Mouse (Mus musculus): ENCODE data around the gene Atp12a.

Gene Atp12a

DNA sequence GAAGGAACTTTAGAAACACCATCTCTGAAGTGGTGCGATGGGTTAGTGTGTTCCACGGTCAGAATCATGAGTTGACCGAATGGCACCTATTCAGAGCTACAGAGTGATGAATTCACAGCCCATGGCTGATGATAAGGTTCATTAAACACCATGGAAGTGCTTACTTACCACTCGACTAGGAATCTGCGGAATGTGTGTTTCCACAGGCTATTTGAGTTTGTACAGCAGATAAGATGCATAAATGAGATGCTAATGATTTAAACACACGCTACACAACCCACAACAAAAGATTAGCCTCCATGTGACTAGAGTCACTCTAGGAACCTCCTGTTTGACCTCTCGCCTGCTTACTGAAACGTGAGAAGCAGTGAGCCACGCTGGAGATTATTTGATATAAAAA, 14.5 kb downstream of the Atp12a start:
- no peak for DNase-seq (ENCODE audit: low spot score in 2 of 2)

DNA sequence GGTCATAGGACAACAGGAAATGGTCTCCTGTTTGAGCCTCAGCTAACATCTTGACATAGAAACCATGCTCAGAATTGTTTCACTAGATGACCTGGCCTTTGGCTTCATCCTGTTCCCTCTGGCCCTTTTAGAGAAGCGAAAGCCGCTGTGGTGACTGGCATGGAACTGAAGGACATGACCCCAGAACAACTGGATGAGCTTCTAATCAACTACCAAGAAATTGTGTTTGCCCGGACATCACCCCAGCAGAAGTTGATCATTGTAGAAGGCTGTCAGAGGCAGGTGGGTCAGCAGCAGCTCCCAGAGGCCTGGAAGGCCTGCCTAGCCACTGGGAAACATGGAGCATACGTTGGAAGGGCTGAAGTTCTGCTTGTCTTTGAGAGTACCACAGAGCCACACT, 17.5 kb downstream of the Atp12a start:
- no peak for DNase-seq (ENCODE audit: low spot score in 2 of 2)

DNA sequence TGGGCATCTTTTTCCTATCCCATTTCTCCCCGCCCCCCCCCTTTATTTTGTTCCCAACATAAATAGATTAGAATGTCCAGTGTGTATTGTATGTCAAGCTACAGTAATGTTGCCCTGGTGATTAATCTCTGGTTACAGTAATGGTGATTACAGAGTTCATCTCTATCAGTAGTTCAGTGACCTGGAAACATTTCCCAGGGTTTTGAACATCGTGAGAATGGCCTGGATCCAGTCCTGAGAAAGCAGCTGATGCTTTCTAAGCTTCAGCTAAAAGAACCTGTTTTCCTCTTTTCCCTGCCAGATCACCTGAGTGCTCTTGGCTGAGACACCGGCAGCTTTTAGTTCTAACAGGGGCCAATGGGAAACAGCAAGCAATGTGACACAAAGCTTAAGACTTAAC, 25.4 kb downstream of the Atp12a start:
- no peak for DNase-seq (ENCODE audit: low spot score in 2 of 2)

DNA sequence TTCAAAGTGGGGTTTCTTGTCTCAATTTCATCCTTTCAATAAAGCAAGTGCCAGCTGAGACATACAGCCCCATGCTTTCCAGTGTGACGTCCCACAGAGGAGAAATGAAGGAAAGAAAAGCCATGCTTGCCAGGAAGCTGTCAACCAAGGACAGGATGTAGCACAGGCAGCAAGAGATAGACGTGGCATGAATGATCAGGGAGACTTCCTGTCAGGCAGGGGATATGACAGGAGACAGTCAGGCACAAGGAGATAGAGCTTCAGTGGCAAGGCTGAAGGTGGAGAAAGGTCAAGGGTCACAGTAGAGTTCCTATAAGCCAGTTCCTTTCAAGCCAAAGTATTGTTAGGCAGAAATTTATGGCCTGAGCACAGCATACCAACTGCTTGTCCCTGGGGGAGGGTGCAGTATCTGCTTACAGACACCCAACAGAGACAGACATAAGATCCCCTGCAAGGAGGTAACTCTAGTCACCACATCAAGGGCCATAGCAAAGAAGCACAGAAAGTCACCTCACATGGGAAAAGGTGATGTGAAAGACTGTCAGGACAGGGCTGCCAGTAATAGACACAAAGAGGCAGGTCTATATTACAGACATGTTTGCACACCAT, 28.9 kb downstream of the Atp12a start:
- no peak for DNase-seq (ENCODE audit: low spot score in 2 of 2)

DNA sequence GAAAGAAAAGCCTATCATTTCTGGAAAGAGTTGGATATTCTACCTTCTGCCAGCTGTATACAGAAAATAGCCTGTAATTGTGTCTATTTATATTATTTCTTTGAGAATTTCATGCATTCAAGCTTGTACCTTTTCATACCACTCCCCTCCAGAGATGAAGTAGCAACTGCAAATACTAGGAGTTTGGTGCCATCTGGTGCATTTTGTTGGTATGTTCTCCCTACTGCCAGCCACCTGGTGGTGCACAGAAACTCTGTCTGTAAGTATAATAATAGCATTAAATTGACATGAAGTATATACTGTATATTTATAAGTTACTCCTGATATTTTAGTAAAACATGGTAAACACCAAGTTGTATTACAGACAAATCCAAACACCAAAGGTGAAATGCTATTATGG, 33.1 kb downstream of the Atp12a start:
- DNase-seq (ENCODE audit: low spot score in 2 of 2), result no peak

DNA sequence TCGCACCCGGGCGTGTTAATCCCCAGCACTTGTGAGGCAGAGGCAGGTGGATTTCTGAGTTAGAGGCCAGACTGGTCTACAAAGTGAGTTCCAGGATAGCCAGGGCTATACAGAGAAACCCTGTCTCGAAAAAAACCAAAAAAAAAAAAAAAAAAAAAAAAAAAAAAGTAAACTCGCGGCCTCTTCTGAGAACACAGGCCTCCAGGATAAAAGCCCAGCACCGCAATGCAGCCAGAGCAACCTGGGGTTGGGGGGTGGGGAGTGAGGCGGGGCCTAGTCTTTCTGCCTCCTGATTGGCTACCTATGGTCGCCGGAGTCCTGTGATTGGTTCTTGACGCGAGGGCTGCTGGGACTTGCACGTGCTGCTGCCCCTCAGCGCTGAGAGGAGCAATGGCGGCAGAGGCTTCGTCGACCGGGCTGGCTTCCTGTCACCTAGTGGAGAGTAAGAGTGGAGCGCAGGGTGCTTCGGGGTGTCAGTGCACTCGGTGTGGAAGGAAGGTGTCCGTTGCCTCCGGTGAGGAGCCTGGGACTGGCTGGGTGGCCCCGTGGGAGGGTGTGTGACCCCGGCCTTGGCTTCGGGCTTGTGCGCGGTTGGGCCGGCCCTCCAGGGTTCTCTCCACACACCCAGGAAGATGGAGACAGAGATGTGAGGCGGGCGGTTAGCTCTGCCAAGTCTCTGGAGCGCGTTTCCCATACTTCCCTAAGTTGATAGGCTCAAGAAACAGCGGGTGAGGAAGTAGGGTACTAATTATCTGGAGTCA, 37.6 kb downstream of the Atp12a start, which contains the start of gene Rnf17:
TSS of gene Rnf17 (plus strand) at position 271 of the 761 bp plus-strand sequence.
- DNase-seq (ENCODE audit: low spot score in 2 of 2), result no peak

DNA sequence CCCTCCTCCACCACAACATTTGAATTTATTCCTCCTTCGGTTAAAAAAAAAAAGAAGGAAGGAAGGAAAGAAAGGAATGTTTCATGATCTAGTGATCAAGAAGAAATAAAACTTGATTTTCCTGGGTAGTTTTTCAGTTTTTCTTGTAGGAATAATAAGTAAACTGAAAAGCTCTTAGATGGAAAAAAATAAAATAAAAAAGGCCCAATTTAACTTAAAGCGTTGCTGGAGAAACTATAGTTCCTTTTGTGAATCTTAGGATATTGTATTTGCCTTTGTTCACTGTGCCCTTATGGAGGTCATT, 38.2 kb downstream of the Atp12a start:
- no peak for DNase-seq (ENCODE audit: low spot score in 2 of 2)
